Mouse (Mus musculus) kidney, postnatal 0 days (tissue): ENCODE data around the gene Cd1d1. TPM values are rescaled to one million over a fixed set of nuclear protein-coding genes. Genes with fewer than 3 reads are reported as not detected.
"Not testable (repeated sequence)": the region's sequence is repeated elsewhere in the genome, so short reads cannot be mapped to it uniquely, and the experiment has no call there.

Experiments used
- ATAC-seq: fragments of 200-750 bp; cut with Nextera tagmentation; replicated peaks from 2 replicates; pipeline ENCODE4 v1.8.0; 2017; ENCODE audit warnings: low read depth, moderate number of reproducible peaks, moderate TSS enrichment, moderate library complexity; ENCODE audit not compliant: low FRiP score
- DNase-seq: peaks from one replicate; pipeline ENCODE4 v3.0.0-alpha.2; 2016; ENCODE audit warnings: low spot score
- H3K27ac ChIP-seq: fragments of 300-500 bp; sonication (generic); 2 replicates; pipeline ENCODE4 v1.5.1; 2014; ENCODE audit warnings: mild to moderate bottlenecking
- H3K27me3 ChIP-seq: fragments of 300-500 bp; sonication (generic); 2 replicates; pipeline ENCODE4 v1.6.1; 2014; ENCODE audit warnings: low read length, mixed read lengths; ENCODE audit not compliant: insufficient read depth
- H3K36me3 ChIP-seq: fragments of 300-500 bp; sonication (generic); 2 replicates; pipeline ENCODE4 v1.6.1; 2014; ENCODE audit warnings: low read length, mixed read lengths; ENCODE audit not compliant: insufficient read depth
- H3K4me1 ChIP-seq: fragments of 300-500 bp; sonication (generic); replicated peaks from 2 replicates; pipeline ENCODE4 v1.6.1; 2014; ENCODE audit warnings: antibody characterized with exemption, low read length, mixed read lengths; ENCODE audit not compliant: insufficient read depth
- H3K4me2 ChIP-seq: fragments of 300-500 bp; sonication (generic); 2 replicates; pipeline ENCODE4 v1.6.1; 2014; ENCODE audit warnings: mild to moderate bottlenecking, low read length, moderate library complexity, mixed read lengths
- H3K4me3 ChIP-seq: fragments of 300-500 bp; sonication (generic); replicated peaks from 2 replicates; pipeline ENCODE4 v1.5.1; 2014; ENCODE audit warnings: low read depth, low read length
- H3K9ac ChIP-seq: fragments of 300-500 bp; sonication (generic); 2 replicates; pipeline ENCODE4 v1.6.1; 2014; ENCODE audit warnings: low read depth, low read length
- H3K9me3 ChIP-seq: fragments of 300-500 bp; sonication (generic); replicated peaks from 2 replicates; pipeline ENCODE4 v1.6.1; 2016; ENCODE audit warnings: low read length, inconsistent platforms, mixed read lengths
- CTCF ChIP-seq: IDR thresholded peaks from 2 replicates; pipeline ENCODE4 v1.5.1; 2016; ENCODE audit warnings: antibody characterized with exemption, low read depth, mild to moderate bottlenecking, moderate library complexity
- WGBS: fragments of 180-500 bp; shearing (Covaris S2); extraction: QIAGEN DNeasy Blood & Tissue Kit; methylation state at CpG from one replicate; pipeline ENCODE4 v1.1.7; 2014; 5-methylcytosine and 5-hydroxymethylcytosine counted together
- polyA plus RNA-seq: library from polyadenylated mRNA; unstranded; fragments of >200 nt; fragmentation: Nextera tagmentation; extraction: Ambion mirVana; gene quantifications from 2 replicates; pipeline ENCODE4 v1.2.1, GENCODE M21; 2015

Gene Cd1d1
- polyA plus RNA-seq, 1 experiment from 2014 or later = 15.0 TPM

GRCm38 (mm10) chr3:86996111-86996510 lies 3.1 kb downstream of the Cd1d1 start:
- Histone ChIP-seq H3K36me3 (no peaks in the 10 kb centered on the region), H3K9me3 (no peaks in the 10 kb centered on the region), H3K27me3 (no peaks in the 10 kb centered on the region), H3K4me2 (no peak overlapping the region), H3K4me3 (no peak overlapping the region), H3K27ac (no peak overlapping the region), H3K4me1 (no peaks in the 10 kb centered on the region), H3K9ac (no peak overlapping the region)
- WGBS = 73% methylated on average over 4 of the region's 4 CpGs
- no peak for ATAC-seq
- DNase-seq = no peak
- no peak for TF ChIP-seq CTCF

- no peak overlapping the region for H3K27ac ChIP-seq
- no peak overlapping the region for H3K9ac ChIP-seq
- TF ChIP-seq CTCF = no peak
- no peaks in the 10 kb centered on the region for H3K27me3 ChIP-seq
- no peaks in the 10 kb centered on the region for H3K4me1 ChIP-seq
- no peak for ATAC-seq
- H3K4me3 ChIP-seq = no peak overlapping the region
- WGBS = 48% methylated on average over 1 of the region's 1 CpGs
- no peaks in the 10 kb centered on the region for H3K36me3 ChIP-seq
- H3K9me3 ChIP-seq = no peaks in the 10 kb centered on the region
- no peak for DNase-seq
- H3K4me2 ChIP-seq = no peak overlapping the region
Observed at GRCm38 (mm10) chr3:86995381-86995780, 3.9 kb downstream of the Cd1d1 start.

- not testable (repeated sequence) for H3K4me1 ChIP-seq, H3K27ac ChIP-seq, ATAC-seq, H3K36me3 ChIP-seq, H3K9me3 ChIP-seq, H3K27me3 ChIP-seq, DNase-seq
- 37% methylated on average over 6 of the region's 6 CpGs for WGBS
- Histone ChIP-seq H3K4me3 (peak overlapping the region; percentile 19; the same call in 1 of the 2 replicates), H3K9ac (peak overlapping the region; percentile 46; the same call in 1 of the 2 replicates), H3K4me2 (peak overlapping the region; percentile 60)
Observed at GRCm38 (mm10) chr3:86986969-86987368, 12.3 kb downstream of the Cd1d1 start.

- Histone ChIP-seq H3K9me3 (no peaks in the 10 kb centered on the region), H3K27me3 (no peaks in the 10 kb centered on the region), H3K4me2 (peak overlapping the region; percentile 60), H3K4me1 (no peaks in the 10 kb centered on the region), H3K9ac (peak overlapping the region; percentile 46; the same call in 1 of the 2 replicates), H3K36me3 (no peaks in the 10 kb centered on the region), H3K4me3 (peak overlapping the region; percentile 19; the same call in 1 of the 2 replicates), H3K27ac (no peak overlapping the region)
- WGBS = 15% methylated on average over 12 of the region's 12 CpGs
- ATAC-seq (no peak), DNase-seq (peak; percentile 6)
- no peak for TF ChIP-seq CTCF
Observed at GRCm38 (mm10) chr3:86986490-86986889, 12.8 kb downstream of the Cd1d1 start.

- Histone ChIP-seq H3K4me1 (no peaks in the 10 kb centered on the region), H3K27me3 (no peaks in the 10 kb centered on the region), H3K9me3 (no peaks in the 10 kb centered on the region), H3K4me3 (no peak overlapping the region), H3K27ac (no peak overlapping the region), H3K9ac (no peak overlapping the region), H3K4me2 (no peak overlapping the region), H3K36me3 (no peaks in the 10 kb centered on the region)
- 57% methylated on average over 6 of the region's 6 CpGs for WGBS
- no peak for TF ChIP-seq CTCF
- no peak for ATAC-seq
- DNase-seq = no peak
Observed at GRCm38 (mm10) chr3:86983382-86983781, 15.9 kb downstream of the Cd1d1 start.

- Histone ChIP-seq H3K9ac (no peak overlapping the region), H3K36me3 (no peaks in the 10 kb centered on the region), H3K27me3 (no peaks in the 10 kb centered on the region), H3K9me3 (no peaks in the 10 kb centered on the region), H3K4me3 (no peak overlapping the region), H3K4me1 (no peaks in the 10 kb centered on the region), H3K27ac (no peak overlapping the region), H3K4me2 (no peak overlapping the region)
- peak; percentile 84 for DNase-seq
- 15% methylated on average over 8 of the region's 8 CpGs for WGBS
- ATAC-seq = no peak
- peak; percentile 89 for TF ChIP-seq CTCF
Observed at GRCm38 (mm10) chr3:86976546-86976945, 22.7 kb downstream of the Cd1d1 start.

GRCm38 (mm10) chr3:86975150-86975549 lies 24.1 kb downstream of the Cd1d1 start:
- Histone ChIP-seq H3K4me3 (no peak overlapping the region), H3K9ac (no peak overlapping the region), H3K4me1 (no peaks in the 10 kb centered on the region), H3K9me3 (no peaks in the 10 kb centered on the region), H3K36me3 (no peaks in the 10 kb centered on the region), H3K27me3 (no peaks in the 10 kb centered on the region), H3K4me2 (no peak overlapping the region), H3K27ac (no peak overlapping the region)
- no peak for DNase-seq
- ATAC-seq = no peak
- WGBS = 71% methylated on average over 2 of the region's 2 CpGs
- peak; percentile 33; the same call in 1 of the 2 replicates for TF ChIP-seq CTCF
